Mouse (Mus musculus) gonadal fat pad, adult 2 months (tissue): ENCODE data around the gene Papss1. TPM values are rescaled to one million over a fixed set of nuclear protein-coding genes. Genes with fewer than 3 reads are reported as not detected.

Source experiments
- DNase-seq: peaks from one replicate; pipeline ENCODE4 v3.0.0-alpha.2; 2012; ENCODE audit warnings: low read depth
- polyA plus RNA-seq: library from polyadenylated mRNA; depleted of rRNA; stranded (reverse); fragments of >200 nt; gene quantifications from 2 replicates; pipeline ENCODE4 v1.2.3, GENCODE M21; 2012

Papss1 gene
- polyA plus RNA-seq, 1 experiment = 97.0 TPM

DNA sequence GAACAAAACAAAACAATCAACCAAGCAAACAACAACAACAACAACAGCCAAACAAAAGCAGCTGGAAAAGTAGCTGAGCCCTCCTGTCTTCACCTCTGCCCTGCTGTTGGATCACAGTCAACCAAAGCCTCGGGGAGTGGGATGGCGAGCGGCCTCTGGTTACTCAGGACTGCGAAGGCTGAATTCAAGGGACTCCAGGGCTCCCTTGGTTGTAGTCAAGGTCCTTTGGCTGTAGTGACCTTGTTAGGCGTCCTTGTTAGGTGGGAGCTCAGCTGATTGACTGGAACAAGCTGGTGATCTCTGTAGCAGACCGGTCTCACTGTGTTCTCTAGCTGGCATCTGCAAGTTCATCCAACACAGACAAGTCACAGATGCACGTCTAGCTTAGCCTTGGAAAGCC, 16.5 kb downstream of the Papss1 start:
- DNase-seq = no peak

DNA sequence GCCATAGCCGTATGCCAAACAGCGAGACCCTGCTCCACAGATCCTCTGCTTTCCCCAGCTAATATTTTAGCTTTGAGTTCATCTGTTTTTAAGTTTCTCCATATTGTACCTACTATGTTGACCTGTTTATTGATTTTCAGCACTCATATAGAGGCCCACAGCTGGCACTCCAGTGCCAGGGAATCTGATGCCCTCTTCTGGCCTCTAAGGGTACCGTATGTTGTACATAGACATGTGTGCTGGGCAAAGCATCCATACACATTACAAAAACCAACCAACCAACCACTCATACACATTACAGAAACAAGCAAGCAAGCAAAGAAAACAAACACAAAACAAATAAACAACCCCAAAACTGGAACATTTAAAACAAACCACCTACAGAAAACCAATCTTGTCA, 22.2 kb downstream of the Papss1 start:
- DNase-seq = no peak

DNA sequence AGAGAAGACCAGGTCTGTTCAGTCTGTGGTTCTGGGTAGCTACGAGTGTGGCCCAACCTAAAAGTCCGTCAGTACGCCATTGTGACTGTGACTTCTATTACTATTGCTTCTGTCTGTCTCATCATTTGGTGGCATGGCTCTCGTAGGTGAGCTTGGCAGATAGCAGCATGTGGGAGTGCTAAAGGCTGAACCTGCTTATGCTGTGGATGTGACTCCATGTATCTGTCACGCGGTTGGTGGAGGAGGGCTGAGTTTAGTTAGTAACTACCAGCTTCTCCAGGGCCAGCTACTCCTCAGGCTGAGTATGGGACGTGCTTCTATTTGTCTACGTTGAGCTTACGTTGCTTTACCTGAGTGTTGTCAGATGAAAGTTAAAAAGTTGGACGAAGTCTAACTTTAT, 23.4 kb downstream of the Papss1 start:
- DNase-seq = no peak

DNA sequence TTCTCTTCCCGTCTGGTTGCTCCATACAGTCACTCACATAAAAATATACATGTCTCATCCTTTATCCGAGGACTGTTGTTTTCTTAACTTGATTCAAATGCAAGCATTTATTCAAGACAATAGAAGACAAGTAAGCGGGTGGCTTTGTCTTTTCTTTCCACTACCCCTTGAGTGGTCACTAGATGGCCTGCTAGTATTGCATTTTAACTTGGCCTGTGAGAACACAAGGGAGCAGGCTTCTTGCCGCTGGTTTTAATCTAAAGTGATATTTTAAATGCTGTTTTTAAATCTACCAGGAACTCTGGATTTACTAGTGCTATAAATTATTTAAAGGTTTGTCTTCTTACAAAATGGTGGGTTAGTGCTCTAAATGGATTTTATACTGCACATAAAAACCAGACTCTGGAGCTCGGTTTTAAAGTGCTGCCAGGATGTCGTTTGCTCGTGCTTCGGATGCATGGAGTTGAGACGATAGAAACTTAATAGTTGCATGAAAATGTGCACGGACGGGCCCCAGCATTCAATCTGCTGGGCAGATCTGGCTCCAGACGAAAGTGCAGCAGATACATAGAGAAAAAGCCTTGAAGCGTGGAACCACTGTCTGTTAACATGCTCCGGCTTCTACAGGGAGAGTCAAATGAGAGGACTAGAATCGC, 28.7 kb downstream of the Papss1 start:
- no peak for DNase-seq

DNA sequence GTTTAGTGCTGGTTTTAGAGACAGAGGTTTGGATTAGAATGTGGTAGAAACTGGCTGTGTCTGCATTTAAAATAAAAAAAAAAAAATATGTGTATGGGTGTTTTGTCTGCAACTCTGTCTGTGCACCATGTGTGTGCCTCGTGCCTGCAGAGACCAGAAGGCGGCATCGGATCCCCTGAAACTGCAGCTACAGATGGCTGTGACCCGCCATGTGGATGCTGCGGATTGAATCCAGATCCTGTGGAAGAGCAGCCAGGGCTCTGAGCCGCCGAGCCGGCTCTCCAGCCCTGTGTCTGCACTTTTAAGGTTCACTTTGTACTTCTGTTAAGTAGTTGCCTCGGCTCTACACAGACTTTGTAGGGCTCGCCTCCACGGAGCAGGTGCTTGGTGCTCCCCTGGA, 29.8 kb downstream of the Papss1 start:
- no peak for DNase-seq

DNA sequence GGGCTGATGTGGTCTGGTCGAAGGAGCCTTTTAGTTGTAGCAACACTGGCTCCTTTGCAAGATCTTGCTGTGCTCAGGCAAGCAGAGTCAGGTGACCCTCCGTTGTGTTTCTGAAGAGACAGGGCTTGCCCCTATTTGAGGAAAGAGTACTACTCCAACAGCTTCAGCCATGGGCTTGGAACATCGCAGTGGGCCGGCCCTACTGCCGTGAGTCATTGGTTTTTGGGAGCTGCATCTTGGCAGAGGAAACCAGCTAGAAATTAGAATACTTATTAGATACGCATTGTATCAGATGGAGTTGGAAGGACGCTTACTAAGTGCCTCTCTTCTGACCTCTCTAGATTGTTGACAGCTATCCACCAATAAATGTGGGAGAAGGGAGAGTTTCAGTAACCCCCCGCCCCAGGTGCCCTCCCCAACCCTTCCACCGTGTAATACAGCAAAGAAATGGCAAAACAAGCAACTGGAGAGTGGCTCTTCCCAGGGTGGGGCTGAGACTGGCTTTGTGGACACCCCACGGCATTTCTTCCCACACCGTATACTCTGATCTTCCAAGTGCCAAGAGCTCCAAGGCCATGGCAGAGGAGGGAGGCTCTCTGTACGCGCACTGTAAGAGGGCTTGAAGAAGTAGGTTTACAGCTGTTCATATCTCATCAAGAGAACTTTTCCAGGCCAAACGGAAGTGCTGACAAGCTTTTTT, 31.1 kb downstream of the Papss1 start:
- DNase-seq = no peak

DNA sequence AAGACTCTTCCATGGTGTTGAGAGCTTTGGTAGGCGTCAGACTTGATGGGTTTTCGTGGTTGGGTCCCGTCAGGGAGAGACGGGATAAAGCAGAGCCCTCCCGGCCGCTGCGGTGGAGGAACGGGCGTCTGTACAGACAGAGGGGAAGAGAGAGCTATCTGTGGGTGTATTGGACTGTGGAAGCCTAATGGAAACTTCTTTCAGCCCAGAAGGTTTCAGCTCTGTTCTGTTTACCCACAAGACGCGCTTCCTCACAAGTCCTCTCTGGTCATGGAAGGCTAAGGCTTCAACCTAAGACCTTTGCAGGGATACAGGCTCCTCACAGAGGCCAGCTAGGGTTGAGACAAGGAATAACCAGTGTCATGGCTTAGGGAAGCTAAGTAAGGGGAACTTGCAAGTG, 36.2 kb downstream of the Papss1 start:
- DNase-seq = no peak

DNA sequence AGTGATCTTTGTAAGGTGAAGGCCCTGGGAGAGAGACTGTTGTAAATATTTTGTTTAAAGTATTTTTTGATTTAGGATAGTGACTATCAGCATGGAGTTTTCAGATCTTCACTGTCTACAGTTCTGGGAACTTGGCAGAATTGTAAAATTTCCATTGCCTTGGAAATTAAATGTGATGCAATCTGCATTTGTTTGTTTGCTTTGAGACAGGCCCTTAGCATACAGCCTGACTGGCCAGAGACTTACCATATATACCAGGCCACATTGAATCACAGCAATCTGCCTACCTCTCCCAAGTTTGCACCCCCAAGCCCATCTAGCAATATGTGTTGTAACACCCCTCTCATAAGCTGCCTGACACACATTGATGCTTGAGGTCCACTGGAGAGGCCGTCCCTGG, 36.8 kb downstream of the Papss1 start:
- no peak for DNase-seq

DNA sequence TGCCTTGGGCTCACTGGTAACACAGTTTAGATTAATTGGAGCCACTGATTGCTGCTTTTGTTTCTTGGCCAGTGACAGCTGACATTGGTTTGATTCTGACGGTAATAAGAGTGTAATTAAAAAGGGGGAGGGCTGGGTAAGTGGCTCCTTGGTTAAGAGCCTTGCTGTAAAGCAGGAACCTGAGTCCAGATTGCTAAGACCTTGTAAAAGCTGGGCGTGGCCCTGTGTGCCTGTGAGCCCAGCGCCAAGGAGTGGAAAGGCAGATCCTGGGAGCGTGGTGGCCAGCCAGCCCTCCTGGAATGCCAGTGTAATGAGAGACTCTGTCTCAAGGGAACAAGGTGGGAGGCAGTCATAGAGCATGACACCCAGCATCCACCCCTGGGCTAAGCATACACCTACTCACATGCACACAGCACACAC, 38.4 kb downstream of the Papss1 start:
- no peak for DNase-seq

DNA sequence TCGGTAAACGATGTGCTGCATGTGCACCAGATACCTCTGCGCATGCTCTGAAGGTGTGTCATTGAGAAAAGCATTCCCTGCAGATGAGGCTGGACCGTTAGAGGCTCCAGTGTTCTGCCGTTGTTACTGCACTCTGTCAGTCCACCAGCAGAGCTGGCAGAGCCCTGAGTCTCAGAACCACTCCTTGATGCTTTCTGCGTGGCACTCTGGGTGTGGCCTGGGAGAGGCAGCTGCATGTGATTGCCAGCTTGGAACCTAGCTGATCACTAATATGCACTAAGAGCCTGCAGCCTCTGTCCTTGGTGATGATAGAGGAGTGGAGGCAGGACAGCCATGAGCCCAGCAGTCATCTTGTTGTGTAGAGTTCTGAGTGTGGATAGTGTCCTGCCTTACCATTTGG, 43.5 kb downstream of the Papss1 start:
- DNase-seq = no peak

DNA sequence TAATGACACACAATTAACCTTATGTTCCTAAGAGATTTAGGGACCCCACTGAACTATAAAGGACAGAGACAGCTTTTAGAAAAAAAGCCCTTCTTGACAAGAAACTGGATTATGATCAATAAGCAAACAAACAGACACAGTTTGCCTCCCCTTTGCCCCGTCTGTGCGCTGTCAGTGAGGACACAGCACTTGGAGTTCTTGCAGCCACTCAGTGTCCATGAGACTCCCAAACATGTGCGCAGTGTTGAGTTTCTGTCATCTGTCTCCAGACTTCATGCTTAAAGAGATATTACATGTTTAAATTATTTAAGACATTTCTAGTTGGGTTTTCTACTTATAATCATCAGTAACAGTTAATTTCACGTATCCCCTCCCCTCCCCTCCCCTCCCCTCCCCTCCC, 45.1 kb downstream of the Papss1 start:
- DNase-seq = no peak

DNA sequence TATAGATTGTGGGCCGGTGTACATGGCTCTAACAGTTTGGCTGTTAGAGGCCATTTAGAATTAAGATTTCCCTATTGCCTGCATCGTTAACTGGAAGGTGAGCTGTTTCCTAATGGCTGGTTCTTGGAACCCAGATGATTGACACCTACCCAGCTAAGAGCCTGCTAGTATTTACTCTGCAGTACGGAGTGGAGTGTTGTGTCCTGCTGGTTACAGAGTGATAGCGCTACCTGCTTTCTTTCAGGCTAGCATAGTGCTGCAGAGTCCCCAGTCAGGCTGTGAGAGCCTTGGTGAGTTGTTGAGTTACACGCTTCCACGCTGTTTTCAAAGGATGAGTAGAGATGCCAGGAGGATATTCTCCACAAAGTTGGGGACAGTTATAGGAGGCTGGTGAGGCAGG, 46.0 kb downstream of the Papss1 start:
- DNase-seq = no peak

DNA sequence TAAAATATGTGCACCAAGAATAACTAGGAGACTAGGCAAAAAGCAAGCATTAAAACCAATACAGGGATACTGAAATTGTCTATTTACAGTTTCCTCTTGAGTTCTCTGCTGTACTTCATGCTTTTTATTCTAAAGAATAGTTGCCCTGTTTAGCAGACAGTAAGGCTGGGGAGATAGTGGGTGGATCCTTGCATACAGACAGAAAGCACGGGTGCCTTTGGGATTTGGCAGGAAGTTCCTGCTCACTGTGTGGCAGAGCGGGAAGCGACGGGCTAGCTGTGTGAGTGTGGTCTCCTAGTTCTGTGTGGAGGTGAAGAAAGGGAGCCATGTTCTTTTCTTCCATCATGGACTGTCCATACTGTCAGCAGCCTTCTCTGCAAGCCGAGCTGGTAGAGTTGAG, 48.3 kb downstream of the Papss1 start:
- DNase-seq = no peak

DNA sequence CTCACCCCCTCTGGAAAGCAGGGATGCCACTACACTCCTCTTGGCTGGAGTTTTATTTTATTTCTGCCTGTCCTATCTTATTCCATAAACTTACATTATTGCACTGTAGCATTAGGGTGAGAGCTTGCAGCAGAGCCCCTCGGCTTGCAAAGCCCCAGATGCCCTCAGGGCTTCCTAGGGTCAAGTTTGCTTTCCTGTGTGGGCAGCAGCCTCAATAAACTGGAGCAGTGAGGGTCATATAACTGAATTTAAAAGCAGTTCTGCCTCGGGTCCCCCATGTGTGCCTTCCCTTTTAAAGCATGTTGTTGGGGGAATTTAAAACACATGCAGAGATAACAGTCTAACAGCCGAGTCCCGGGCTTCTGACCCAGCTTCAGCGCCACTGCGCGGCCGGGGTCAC, 49.5 kb downstream of the Papss1 start:
- no peak for DNase-seq

DNA sequence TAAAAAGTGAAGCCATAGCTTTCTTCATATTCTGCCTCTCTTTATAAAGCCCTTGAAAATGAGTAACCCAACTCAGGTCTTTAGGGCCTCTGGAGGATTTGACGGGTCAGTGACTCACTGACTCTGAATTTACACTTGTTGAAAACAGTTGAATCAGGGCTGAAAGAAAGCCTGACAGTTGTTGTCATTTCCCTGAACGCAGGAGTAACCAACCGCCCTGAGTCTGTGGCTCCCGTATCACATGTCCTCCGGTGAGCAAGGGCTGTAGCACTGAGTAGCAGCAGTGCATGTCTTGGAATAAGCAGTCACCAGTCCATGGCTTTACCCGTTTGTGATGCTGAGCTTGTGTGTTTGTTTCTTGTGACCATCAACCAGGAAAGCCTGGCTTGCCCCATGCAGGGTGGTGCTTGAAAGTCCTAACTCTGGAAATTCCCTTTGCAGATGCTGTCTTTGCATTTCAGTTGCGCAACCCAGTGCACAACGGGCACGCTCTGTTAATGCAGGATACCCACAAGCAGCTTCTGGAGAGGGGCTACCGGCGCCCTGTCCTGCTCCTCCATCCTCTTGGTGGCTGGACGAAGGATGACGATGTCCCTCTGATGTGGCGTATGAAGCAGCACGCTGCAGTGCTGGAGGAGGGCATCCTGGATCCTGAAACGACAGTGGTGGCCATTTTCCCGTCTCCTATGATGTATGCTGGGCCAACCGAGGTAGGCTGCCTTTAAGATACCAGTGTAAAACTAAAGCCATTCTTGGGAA, 54.2 kb downstream of the Papss1 start:
- DNase-seq = no peak

DNA sequence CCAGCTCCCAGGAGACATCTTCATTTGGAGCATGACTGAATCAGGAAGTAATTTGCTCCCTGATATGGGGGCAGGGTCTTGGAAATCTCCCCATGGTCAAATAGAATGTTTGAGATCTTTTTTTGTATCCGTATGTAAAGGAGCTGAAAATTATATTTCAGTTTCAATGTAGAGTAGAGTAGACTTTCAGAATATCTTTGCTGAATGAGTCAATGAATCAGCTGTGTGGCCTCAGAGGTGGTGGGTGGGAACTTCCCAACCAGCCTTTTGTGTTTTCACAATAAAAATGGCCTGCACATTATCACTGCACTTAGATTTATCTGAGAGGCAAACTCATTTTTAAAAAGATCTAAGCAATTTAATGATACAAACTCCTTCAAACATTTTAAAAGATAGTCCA, 58.6 kb downstream of the Papss1 start:
- no peak for DNase-seq

DNA sequence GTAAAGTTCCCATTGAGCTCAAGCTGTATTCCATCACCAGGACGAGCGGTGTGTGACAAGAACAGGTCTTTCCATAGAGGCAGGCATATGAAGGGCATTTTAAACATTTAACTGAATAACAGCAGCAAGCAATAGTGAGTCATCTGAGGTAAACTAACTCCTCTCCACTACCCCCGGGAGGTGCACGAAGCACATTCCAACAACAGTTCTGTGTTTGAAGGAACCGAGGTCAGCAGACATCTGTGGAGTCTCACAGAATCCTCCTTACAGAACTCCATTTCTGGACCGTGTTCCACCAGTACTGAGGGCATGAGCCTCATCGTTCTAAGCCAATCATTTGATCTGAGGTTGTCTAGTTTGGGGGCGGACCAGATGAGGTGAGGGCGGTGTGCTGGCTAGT, 59.5 kb downstream of the Papss1 start:
- DNase-seq = no peak

DNA sequence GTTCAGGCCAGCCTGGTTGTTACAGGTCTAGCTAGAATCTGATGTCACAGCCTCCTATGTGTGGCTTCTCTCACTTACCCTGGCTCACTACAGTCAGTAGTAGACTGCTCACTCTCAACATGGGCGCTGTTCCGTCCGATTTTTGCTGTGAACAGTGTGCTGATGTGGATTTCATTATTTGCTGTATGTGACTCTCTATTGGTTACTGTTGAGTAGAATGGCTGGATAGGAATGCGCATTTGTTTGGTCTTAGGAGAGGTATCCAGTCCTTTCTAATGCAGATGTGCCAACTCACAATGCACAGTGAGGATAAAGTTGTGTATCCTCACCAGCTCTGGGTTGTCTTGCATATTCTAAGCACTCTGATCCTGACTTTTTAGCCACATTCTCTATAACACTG, 62.9 kb downstream of the Papss1 start:
- DNase-seq = no peak

DNA sequence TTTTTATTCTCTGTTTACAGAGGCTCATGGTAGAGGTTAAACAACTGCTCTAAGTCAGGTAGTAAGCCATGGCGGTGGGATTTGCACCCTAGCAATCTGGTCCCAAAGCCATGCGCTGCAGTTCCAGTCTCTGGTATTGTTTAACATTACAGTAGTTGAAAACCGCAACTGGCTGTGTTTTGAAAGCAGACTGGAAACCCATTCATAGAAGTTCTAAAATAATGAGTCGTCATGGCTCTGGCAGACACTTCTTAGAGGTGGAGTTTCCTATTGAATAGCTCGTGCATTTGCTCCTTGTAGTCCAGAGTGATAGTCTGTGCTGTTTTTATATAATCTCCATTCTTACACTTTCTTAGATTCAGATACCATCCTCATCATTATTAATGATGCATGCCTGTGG, 63.7 kb downstream of the Papss1 start:
- no peak for DNase-seq

DNA sequence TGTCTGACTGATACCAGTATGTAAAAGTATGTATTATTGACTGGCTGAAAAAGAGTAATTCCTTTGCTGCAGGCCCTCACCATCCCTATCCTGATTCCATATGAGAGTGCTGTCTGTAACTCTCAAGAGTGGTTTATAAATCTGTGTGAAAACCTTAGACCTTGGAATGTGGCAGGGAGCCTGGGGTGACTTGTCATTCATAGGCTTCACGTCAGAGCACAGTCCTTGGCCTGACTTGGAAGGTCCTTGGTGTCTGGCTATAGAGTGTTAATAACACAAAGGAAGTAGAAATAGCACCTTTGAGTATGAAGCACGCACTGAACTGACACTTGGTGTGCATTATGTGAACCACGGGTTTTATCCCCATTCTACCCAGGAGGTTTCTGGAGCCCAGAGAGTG, 64.4 kb downstream of the Papss1 start:
- no peak for DNase-seq

DNA sequence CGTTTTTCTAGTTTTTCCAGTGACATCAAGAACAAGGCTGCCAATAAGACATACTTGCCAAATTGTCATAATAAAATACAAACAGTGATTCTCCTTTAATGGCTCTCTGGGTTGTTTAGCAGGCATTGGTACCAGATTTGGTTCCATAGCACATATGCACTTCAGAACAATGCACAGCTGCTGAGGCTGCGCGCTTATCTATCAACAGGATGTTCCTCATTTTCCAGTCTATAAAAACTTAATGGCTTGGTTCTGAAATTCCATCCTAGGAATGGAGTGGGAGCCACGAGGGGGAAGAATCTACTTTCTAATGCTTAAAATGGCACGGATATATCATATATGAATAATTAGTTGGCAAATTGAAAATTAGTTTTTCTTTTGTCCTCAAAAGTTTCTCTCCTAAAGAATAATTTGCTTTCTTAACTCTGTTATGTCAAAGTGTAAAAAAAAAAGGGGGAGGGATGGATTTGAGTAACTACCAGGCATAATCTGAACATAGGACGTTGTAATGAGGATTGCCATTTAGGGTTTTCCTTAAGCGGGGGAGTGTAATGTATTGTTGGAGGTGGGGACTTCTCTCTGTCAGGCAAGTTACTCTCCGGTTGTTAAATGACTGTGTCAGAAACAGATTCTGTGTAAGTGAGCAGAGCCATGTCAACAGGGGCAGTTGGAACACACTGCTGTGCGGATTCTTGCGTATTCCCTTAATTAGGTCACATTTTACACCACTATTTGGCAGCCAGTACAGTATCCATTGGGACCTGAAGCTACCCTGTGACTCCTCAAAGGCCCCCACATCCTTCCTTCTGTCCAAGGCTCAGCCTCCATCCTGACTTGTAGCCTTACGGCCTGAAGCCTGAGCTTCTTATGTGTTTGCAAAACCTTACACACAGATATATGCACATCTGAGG, 66.1 kb downstream of the Papss1 start:
- no peak for DNase-seq

DNA sequence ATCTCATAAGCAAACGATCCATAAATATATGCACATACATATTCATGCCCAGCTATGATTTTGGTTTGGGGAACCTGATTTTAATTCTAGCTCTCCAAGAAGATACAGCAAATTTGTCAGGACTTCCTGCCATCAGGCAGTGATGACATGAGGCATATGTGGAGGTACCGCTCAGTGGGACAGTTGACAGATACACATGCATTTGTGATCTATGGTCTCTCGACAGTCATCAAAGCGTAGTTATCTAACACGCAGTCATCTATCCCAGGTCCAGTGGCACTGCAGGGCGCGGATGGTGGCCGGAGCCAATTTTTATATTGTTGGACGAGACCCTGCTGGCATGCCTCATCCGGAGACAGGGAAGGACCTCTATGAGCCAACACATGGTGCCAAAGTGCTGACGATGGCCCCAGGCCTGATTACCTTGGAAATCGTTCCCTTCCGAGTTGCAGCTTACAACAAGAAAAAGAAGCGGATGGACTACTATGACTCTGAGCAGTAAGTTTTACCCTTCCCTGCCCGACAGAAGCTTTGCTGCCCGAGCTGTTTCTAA, 66.8 kb downstream of the Papss1 start:
- peak; percentile 79 for DNase-seq
